Mouse (Mus musculus) heart, adult 8-10 months (tissue): ENCODE measurements around the gene Srgap1. TPM values are rescaled to one million over a fixed set of nuclear protein-coding genes. Genes with fewer than 3 reads are reported as not detected.
A peak's percentile ranks its signal among the peaks of the same experiment; 100 is the strongest.

Source experiments
- DNase-seq: peaks from one replicate; pipeline ENCODE4 v3.0.0; 2022; ENCODE audit warnings: low spot score
- total RNA-seq, 4 experiments: library from RNA; stranded (reverse); gene quantifications; 2 replicates each; pipeline ENCODE4 v1.2.4; 2022

Srgap1 gene
- total RNA-seq, 4 experiments from 2014 or later, result 1.1 to 1.8 (median 1.5) TPM

GRCm38 (mm10) chr10:122017063-122017462, 30.1 kb downstream of the Srgap1 start:
- DNase-seq, result no peak

- no peak for DNase-seq
These were observed 30.5 kb downstream of the Srgap1 start for GRCm38 (mm10) chr10:122016631-122017030.

- DNase-seq, result no peak
These were observed 34.8 kb downstream of the Srgap1 start for GRCm38 (mm10) chr10:122012321-122012720.

- DNase-seq, result peak; percentile 48
These were observed 38.3 kb downstream of the Srgap1 start for GRCm38 (mm10) chr10:122008731-122009391.

- no peak for DNase-seq
These were observed 38.8 kb downstream of the Srgap1 start for GRCm38 (mm10) chr10:122008370-122008730.

- DNase-seq, result no peak
These were observed 40.5 kb downstream of the Srgap1 start for GRCm38 (mm10) chr10:122006606-122007005.

GRCm38 (mm10) chr10:122006151-122006550, 41.0 kb downstream of the Srgap1 start:
- no peak for DNase-seq

- no peak for DNase-seq
These were observed 41.6 kb downstream of the Srgap1 start for GRCm38 (mm10) chr10:122005560-122005959.

- DNase-seq, result no peak
These were observed 44.2 kb downstream of the Srgap1 start for GRCm38 (mm10) chr10:122002930-122003329.

GRCm38 (mm10) chr10:121998806-121999205, 48.3 kb downstream of the Srgap1 start:
- DNase-seq, result no peak

GRCm38 (mm10) chr10:121996500-121996899, 50.6 kb downstream of the Srgap1 start:
- DNase-seq, result no peak

- no peak for DNase-seq
These were observed 51.7 kb downstream of the Srgap1 start for GRCm38 (mm10) chr10:121995448-121995847.

GRCm38 (mm10) chr10:121994660-121995059, 52.5 kb downstream of the Srgap1 start:
- DNase-seq, result no peak

GRCm38 (mm10) chr10:121992609-121993008, 54.5 kb downstream of the Srgap1 start:
- DNase-seq, result no peak

GRCm38 (mm10) chr10:121986997-121987396, 60.1 kb downstream of the Srgap1 start:
- DNase-seq, result no peak

GRCm38 (mm10) chr10:121984887-121985286, 62.2 kb downstream of the Srgap1 start:
- DNase-seq, result no peak

- peak; percentile 55 for DNase-seq
These were observed 63.0 kb downstream of the Srgap1 start for GRCm38 (mm10) chr10:121983993-121984610.

GRCm38 (mm10) chr10:121975330-121975729, 71.8 kb downstream of the Srgap1 start:
- DNase-seq, result no peak

GRCm38 (mm10) chr10:121974591-121974990, 72.5 kb downstream of the Srgap1 start:
- DNase-seq, result no peak

- DNase-seq, result no peak
These were observed 73.8 kb downstream of the Srgap1 start for GRCm38 (mm10) chr10:121973281-121973680.

- DNase-seq, result no peak
These were observed 74.7 kb downstream of the Srgap1 start for GRCm38 (mm10) chr10:121972249-121972892.

GRCm38 (mm10) chr10:121971658-121972057, 75.5 kb downstream of the Srgap1 start:
- DNase-seq, result no peak

GRCm38 (mm10) chr10:121970912-121971311, 76.2 kb downstream of the Srgap1 start:
- DNase-seq, result no peak
